Mouse (Mus musculus): Measurements from ENCODE around the gene Psmd8. TPM values are rescaled to one million over a fixed set of nuclear protein-coding genes. Genes with fewer than 3 reads are reported as not detected.

Gene Psmd8
- total RNA-seq, 2 experiments from 2014 or later: 188 to 194 TPM

DNA sequence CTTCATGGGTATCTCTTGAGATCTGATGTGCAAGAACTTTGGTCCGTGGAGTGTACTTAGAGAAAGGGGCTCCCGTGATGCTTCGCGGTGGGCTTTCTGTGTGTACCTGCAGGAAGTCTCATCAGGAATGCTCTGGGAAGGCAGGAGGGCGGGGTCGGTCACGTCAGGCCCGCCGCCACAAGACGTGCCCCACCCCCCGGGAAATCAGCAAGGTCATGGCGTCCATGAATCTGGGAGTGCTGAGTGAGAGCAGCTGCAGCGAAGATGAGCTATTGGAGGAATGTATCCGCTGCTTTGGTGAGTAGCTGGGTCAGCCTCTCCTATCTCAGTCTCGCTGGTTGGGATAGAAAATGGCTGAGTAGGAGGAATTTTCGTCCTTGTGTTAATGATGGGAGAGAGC lies 43.1 kb downstream of the Psmd8 start:
- DNase-seq: peak; percentile 46 to 61

GRCm38 (mm10) chr7:29134693-29135386 lies 45.7 kb downstream of the Psmd8 start, which contains the start of gene Rasgrp4:
Rasgrp4 (plus strand) TSS chr7:29134851.
- peak; percentile 31 to 59 for DNase-seq

GRCm38 (mm10) chr7:29134230-29134629 lies 46.3 kb downstream of the Psmd8 start:
- no peak for DNase-seq

- DNase-seq: peak in 1 of 2 experiments; percentile 25
These were observed 51.8 kb downstream of the Psmd8 start for GRCm38 (mm10) chr7:29128725-29129124.

DNA sequence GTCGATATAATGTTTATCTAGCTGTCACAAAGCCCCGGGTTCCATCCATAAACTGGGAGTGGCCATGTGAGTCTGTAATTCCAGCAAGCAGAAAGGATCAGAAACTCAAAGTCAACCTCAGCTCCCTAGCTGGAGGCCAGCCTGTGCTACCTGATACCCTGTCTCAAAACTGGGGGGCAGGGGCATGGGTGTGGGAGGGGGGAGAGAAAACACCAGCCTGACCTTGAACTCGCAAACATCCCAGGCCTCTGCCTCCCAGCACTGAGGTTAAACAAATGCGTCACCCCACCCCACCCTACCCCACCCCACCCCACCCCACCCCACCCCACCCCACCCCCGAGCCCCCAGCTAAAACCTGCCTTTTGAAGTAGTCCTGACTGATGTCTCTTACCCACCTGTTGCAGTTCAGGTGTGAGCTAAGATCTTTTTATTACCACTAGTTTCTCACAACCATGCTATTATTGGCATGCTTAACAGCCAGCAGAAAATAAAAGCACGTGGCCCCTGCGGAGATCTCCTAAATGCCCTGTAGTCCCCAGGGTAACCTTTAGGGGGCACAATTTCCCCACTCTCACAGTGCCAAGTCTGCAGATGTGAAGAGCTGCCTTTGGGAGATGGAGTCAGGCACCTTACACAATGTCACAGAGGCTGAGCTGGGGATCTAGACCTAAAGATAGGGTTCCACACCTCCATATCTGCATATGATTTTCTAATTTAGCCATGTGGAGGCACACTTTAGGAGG lies 54.2 kb downstream of the Psmd8 start:
- DNase-seq: peak; percentile 61 to 70

DNA sequence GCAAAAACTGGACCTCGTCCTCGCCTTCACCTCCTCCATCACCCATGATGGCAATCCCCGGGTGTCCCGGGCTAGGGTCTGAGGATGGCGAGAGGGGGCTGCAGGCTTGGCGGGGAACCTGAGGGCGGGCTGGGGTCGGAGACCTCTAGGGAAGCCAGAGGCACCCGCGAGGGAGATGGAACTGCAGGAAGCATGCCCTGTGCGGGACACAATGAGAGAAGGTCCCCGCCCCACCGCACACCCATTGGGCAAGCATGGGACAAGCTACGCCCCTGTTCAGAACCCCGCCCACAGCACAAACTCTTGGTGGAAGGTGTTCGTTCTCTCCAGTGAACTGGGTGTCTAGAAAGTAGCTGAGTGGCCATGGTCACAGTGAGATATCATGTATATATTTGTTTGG lies 55.5 kb downstream of the Psmd8 start, which contains the start of gene Ryr1:
Gene Ryr1 (minus strand): TSS at position 210 of the 400 bp plus-strand sequence.
- peak; percentile 79 to 81 for DNase-seq

Other genes starting within 250 kb of the Psmd8 start
- gene Actn4, start 218.4 kb downstream of the Psmd8 start, total RNA-seq (2021): 100 to 1,000 TPM; 193 to 252 TPM
- gene Eif3k, start 198.8 kb downstream of the Psmd8 start, total RNA-seq (2021): 100 to 1,000 TPM; 241 to 264 TPM
- gene Map4k1, start 198.7 kb downstream of the Psmd8 start, total RNA-seq (2021): 1 to 10 TPM; 1.1 to 1.7 TPM
- gene Ryr1, start 55.5 kb downstream of the Psmd8 start, total RNA-seq (2021): under 1 TPM; 0.20 to 0.23 TPM
- 1 to 10 TPM; 1.2 to 1.6 TPM for gene Rasgrp4, start 45.9 kb downstream of the Psmd8 start, total RNA-seq (2021)
- gene Fam98c, start 24.5 kb downstream of the Psmd8 start, total RNA-seq (2021): 10 to 100 TPM; 10.6 to 12.8 TPM
- 1 to 10 TPM; 1.2 to 2.3 TPM for gene Ggn, start 10.5 kb downstream of the Psmd8 start, total RNA-seq (2021)
- gene Spred3, start 10.3 kb downstream of the Psmd8 start, total RNA-seq (2021): 1 to 10 TPM; 5.5 to 6.1 TPM
- gene Catsperg1, start 33.3 kb upstream of the Psmd8 start, total RNA-seq (2021): under 1 TPM; 0.23 to 0.69 TPM
- gene Kcnk6, start 51.8 kb upstream of the Psmd8 start, total RNA-seq (2021): 1 to 10 TPM; 1.6 to 2.6 TPM
- gene Yif1b, start 57.6 kb upstream of the Psmd8 start, total RNA-seq (2021): 10 to 100 TPM; 46.9 to 49.2 TPM
- gene 2200002D01Rik, start 67.8 kb upstream of the Psmd8 start, total RNA-seq (2021): 1 to 10 TPM; 2.7 to 3.3 TPM
- 10 to 100 TPM; 28.7 to 48.2 TPM for gene Spint2, start 101.2 kb upstream of the Psmd8 start, total RNA-seq (2021)
- 1 to 10 TPM; 3.6 to 4.9 TPM for gene Ppp1r14a, start 108.6 kb upstream of the Psmd8 start, total RNA-seq (2021)
- gene Dpf1, start 123.2 kb upstream of the Psmd8 start, total RNA-seq (2021): 1 to 10 TPM; 2.7 to 3.0 TPM

Data from adrenal gland, postnatal 36 days (tissue).